Mouse (Mus musculus): Measurements from ENCODE around the gene Pelp1.

GRCm38 (mm10) chr11:70381330-70381729 is 28.5 kb downstream of the Pelp1 start:
- TF ChIP-seq FLI1 (IDR thresholded peaks at IDR 0.05; ENCODE audit: low read length) = no peak
- TF ChIP-seq GATA1 (IDR thresholded peaks at IDR 0.05; ENCODE audit: borderline replicate concordance, low read length) = no peak
